ENCODE assay signal across 8 mouse cellular contexts in the genomic region with DNA sequence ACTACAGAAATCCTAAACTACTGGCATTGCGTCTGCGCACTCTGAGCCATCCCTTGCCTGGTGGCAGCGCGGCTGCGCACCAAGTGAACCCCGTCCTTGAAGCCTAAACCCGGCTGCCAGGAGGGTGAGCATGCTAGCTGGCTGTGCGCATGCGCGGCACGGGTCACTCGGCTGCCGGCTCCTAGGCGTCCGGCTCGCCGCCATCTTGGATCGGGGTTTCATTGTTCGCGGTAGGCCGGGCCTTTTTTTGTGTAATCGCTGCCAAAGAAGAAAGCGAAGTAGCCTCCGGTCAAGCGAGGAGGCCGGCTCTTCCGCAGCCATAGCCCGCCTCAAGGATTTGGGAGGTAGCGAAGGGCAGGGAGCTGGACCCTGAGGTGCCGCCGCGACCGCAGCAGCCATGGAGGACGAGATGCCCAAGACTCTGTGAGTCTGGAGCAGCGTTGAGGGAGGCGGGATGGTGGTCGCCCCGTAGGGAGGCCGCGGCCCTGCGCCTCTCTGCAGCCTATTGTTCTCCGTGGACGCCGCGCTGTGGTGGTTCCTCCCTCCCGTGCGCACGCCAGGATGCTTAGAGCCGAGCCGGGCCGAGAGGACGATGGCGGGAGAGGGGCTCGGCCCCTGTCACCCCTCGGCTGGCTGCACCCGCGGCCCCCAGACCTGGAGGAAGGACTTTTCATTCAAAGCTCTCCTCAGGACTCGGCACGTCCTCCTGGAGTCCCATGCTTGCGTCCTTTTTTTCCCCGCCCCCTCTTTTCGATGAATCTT. TPM values are rescaled to one million over a fixed set of nuclear protein-coding genes. Genes with fewer than 3 reads are reported as not detected.
DNase-seq lines count a peak whose midpoint lies in the region; ATAC-seq and TF ChIP-seq lines count a peak whose summit lies in the region.

A gene (plus strand): TSS at position 120 of the 762 bp plus-strand sequence.

- H3K36me3 ChIP-seq in hindbrain, embryonic 13.5 days, result peaks cover 3% of the 10 kb centered on the region; the same call in 1 of the 2 replicates

- H3K4me1 ChIP-seq in hindbrain, embryonic 13.5 days (replicated peaks), result peaks cover 30% of the 10 kb centered on the region

- peak; percentile 85 for ATAC-seq in Patski
- ATAC-seq in hindbrain, embryonic 13.5 days (ENCODE audit: low FRiP score), result peak; percentile 97

- H3K9me3 ChIP-seq in hindbrain, embryonic 13.5 days, result no peaks in the 10 kb centered on the region

- CTCF ChIA-PET in Patski (lab: Charles Lee), result interaction anchor here (1.0 to 1.3 kb wide), 2 partner anchors 9 to 40 kb away, joined by 3 read pairs; no protein-coding TSS in a partner anchor

- no peak for TF ChIP-seq CTCF in Patski (IDR thresholded peaks at IDR 0.05)

- peak within 1 kb of the TSS; percentile 83 for H3K4me3 ChIP-seq in hindbrain, embryonic 13.5 days

- H3K27me3 ChIP-seq in Patski, result no peaks in the 10 kb centered on the region
- H3K27me3 ChIP-seq in hindbrain, embryonic 13.5 days, result no peaks in the 10 kb centered on the region

- H3K9ac ChIP-seq in hindbrain, embryonic 13.5 days, result peak within 1 kb of the TSS; percentile 99

- H3K27ac ChIP-seq in hindbrain, embryonic 13.5 days, result peak within 1 kb of the TSS; percentile 100

- peak within 1 kb of the TSS; percentile 81 for H3K4me2 ChIP-seq in hindbrain, embryonic 13.5 days

- in situ Hi-C loops in Patski (cut with MboI; ENCODE audit: low pct_unique_long_range_greater_than_20kb), result loop anchor here (5.0 kb wide), 1 partner anchor 37 kb away; a partner anchor contains a TSS

- DNase-seq in Patski (ENCODE audit: low read depth, low spot score), result peak; percentile 80
- peak; percentile 99 for DNase-seq in cerebellum, postnatal 14 days
- DNase-seq in frontal cortex, postnatal 14 days (ENCODE audit: low spot score in 2 of 2), result peak; percentile 96
- DNase-seq in layer of hippocampus, postnatal 25 days (ENCODE audit: extremely low spot score in 1 of 2, low spot score in 1 of 2), result peak; percentile 93 to 94
- DNase-seq in lung, postnatal 25 days (ENCODE audit: low spot score), result peak; percentile 98
- DNase-seq in retina, embryonic 14.5 days (ENCODE audit: low spot score), result peak; percentile 99
- peak; percentile 97 for DNase-seq in thymus, postnatal 4 days

- POLR2A ChIA-PET in Patski (lab: Charles Lee), result interaction anchor here (0.6 to 0.9 kb wide), 2 partner anchors 33 to 158 kb away, joined by 4 to 5 read pairs; a partner anchor contains a TSS

- under 1% methylated on average over 62 of the region's 62 CpGs for WGBS in hindbrain, embryonic 13.5 days

RNA-seq across cellular contexts. Expression of the gene that starts here (rescaled TPM):
- polyA plus RNA-seq in Patski (2021), result 91.4 TPM
- 359 and 370 TPM in 2 replicates for polyA plus RNA-seq in hindbrain, embryonic 13.5 days (2015; fragmentation: Nextera tagmentation; extraction: Ambion mirVana)
- total RNA-seq in layer of hippocampus, postnatal 25 days (2021), result 100 to 1,000 TPM; 114 to 168 TPM

Comparison
In these comparisons a context has a peak if more than half of its experiments do, and no peak if none do; other contexts are left out.
1. Peak in every context shown above with its lines: DNase-seq, ATAC-seq, H3K4me3 ChIP-seq and H3K27ac ChIP-seq.